Mouse (Mus musculus): ENCODE results near the gene Tagln2.

GRCm38 (mm10) chr1:172504756-172505155, 4.9 kb downstream of the Tagln2 start:
- TF ChIP-seq CTCF (IDR thresholded peaks at IDR 0.05; ENCODE audit: low read depth): no peak
- TF ChIP-seq EP300 (IDR thresholded peaks at IDR 0.05; ENCODE audit: low read depth): no peak
